Mouse (Mus musculus): ENCODE data around the gene Spint2. TPM values are rescaled to one million over a fixed set of nuclear protein-coding genes. Genes with fewer than 3 reads are reported as not detected.

The Spint2 gene
- total and polyA plus RNA-seq, 2 experiments from 2014 or later = 46.6 to 81.6 TPM

DNA sequence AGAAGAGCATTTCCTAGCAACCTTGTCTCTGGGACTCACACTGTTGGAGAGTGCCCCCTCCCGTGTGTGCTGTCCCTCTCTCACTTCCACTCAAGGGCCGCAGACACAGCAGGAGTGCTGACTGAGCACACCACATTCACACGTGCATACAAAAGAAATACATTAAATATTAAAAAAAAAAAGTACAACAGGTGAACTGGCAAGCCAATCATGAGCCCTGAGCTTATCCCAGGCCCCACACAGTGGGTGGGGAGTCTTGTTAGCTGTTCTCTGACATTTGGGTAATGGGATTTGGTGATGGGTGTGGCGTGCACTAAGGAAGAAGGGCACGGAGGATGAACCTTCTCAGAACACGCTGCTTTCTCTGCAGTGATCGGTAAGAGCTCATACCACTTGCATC is 20.9 kb upstream of the Spint2 start:
- ATAC-seq (ENCODE audit: insufficient read depth, low read depth) = no peak
- TF ChIP-seq EP300 (IDR thresholded peaks at IDR 0.05; ENCODE audit: low read depth) (no peak), CTCF (IDR thresholded peaks at IDR 0.05; ENCODE audit: low read depth) (no peak)
- Histone ChIP-seq H3K27ac (ENCODE audit: low read depth) (no peak overlapping the region), H3K4me3 (ENCODE audit: low read depth, low read length) (no peak overlapping the region), H3K27me3 (ENCODE audit: control insufficient read depth, insufficient read depth, low read length) (peaks cover 62% of the 10 kb centered on the region), H3K4me2 (ENCODE audit: low read depth, low read length) (no peak overlapping the region), H3K36me3 (replicated peaks; ENCODE audit: control insufficient read depth, insufficient read depth, low read length) (no peaks in the 10 kb centered on the region), H3K9ac (replicated peaks; ENCODE audit: low read depth, low read length) (no peak overlapping the region), H3K4me1 (ENCODE audit: control insufficient read depth, insufficient read depth) (peaks cover 12% of the 10 kb centered on the region), H3K9me3 (replicated peaks; ENCODE audit: control insufficient read depth, low read length) (no peaks in the 10 kb centered on the region)
- 58% methylated on average over 7 of the region's 7 CpGs for WGBS
- no peak for DNase-seq (ENCODE audit: low spot score)

DNA sequence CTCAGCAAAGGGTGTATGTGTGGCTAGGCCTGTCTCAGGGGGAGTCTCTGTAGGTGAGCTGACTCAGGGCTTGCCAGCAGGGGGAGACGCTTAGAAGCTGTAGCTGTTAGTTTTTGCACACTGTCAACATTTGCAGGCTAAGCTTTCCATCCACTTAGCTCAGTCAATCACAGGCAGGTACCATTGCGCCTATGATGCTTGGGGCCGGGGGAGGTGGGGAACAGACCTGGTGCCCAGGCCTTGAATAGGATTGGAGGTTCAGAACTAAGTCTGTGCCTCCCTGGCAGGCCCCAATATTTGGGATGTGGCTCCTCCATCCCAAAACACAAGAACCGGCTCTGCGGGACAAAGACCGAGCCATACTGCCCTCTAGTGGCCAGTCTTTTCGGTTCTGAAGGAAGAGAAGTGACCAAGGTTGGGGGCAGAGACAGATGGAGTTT is 19.4 kb upstream of the Spint2 start:
- 0 out of 2 replicates have a peak, but pooled peaks have one; percentile 11 for ATAC-seq (ENCODE audit: insufficient read depth, low read depth)
- no peak overlapping the region for H3K27ac ChIP-seq (ENCODE audit: low read depth)
- WGBS = 2% methylated on average over 7 of the region's 7 CpGs
- DNase-seq (ENCODE audit: low spot score) = peak; percentile 57
- peaks cover 6% of the 10 kb centered on the region for H3K4me1 ChIP-seq (ENCODE audit: control insufficient read depth, insufficient read depth)
- H3K9me3 ChIP-seq (replicated peaks; ENCODE audit: control insufficient read depth, low read length) = no peaks in the 10 kb centered on the region
- peaks cover 52% of the 10 kb centered on the region for H3K27me3 ChIP-seq (ENCODE audit: control insufficient read depth, insufficient read depth, low read length)
- TF ChIP-seq EP300 (IDR thresholded peaks at IDR 0.05; ENCODE audit: low read depth) (no peak), CTCF (IDR thresholded peaks at IDR 0.05; ENCODE audit: low read depth) (peak; percentile 74)
- no peak overlapping the region for H3K4me2 ChIP-seq (ENCODE audit: low read depth, low read length)
- no peak overlapping the region for H3K4me3 ChIP-seq (ENCODE audit: low read depth, low read length)
- H3K36me3 ChIP-seq (replicated peaks; ENCODE audit: control insufficient read depth, insufficient read depth, low read length) = no peaks in the 10 kb centered on the region
- no peak overlapping the region for H3K9ac ChIP-seq (replicated peaks; ENCODE audit: low read depth, low read length)

DNA sequence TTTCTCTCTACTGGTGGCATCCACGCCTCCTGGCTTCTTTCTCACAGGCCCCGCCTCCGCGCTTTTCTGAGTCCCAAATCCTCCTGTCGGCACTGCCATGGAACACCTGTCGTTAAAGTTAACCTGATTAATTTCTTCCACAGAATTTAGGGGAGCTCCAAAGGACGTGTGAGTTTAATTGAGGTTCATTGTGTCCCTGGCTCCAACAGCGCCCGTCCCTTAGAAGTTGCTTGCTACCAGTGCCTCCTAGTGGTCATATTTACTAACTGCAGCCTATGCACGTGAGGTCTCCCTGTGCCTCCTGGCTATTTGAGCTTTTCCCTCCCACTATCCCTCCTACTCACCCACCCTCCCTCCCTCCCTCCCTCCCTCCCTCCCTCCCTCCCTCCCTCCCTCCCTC is 15.3 kb upstream of the Spint2 start:
- H3K4me1 ChIP-seq (ENCODE audit: control insufficient read depth, insufficient read depth) = peaks cover 9% of the 10 kb centered on the region; the same call in 1 of the 2 replicates
- no peak overlapping the region for H3K27ac ChIP-seq (ENCODE audit: low read depth)
- ATAC-seq (ENCODE audit: insufficient read depth, low read depth) = peak; percentile 33; the same call in 1 of the 2 replicates
- H3K9me3 ChIP-seq (replicated peaks; ENCODE audit: control insufficient read depth, low read length) = no peaks in the 10 kb centered on the region
- 12% methylated on average over 10 of the region's 10 CpGs for WGBS
- H3K27me3 ChIP-seq (ENCODE audit: control insufficient read depth, insufficient read depth, low read length) = peaks cover 14% of the 10 kb centered on the region; the same call in 1 of the 2 replicates
- H3K4me2 ChIP-seq (ENCODE audit: low read depth, low read length) = no peak overlapping the region
- H3K9ac ChIP-seq (replicated peaks; ENCODE audit: low read depth, low read length) = no peak overlapping the region
- TF ChIP-seq CTCF (IDR thresholded peaks at IDR 0.05; ENCODE audit: low read depth) (peak; percentile 89), EP300 (IDR thresholded peaks at IDR 0.05; ENCODE audit: low read depth) (no peak)
- DNase-seq (ENCODE audit: low spot score) = peak; percentile 69
- no peak overlapping the region for H3K4me3 ChIP-seq (ENCODE audit: low read depth, low read length)
- H3K36me3 ChIP-seq (replicated peaks; ENCODE audit: control insufficient read depth, insufficient read depth, low read length) = no peaks in the 10 kb centered on the region

- DNase-seq (ENCODE audit: low spot score) (no peak), ATAC-seq (ENCODE audit: insufficient read depth, low read depth) (no peak)
- H3K4me2 ChIP-seq (ENCODE audit: low read depth, low read length) = no peak overlapping the region
- TF ChIP-seq CTCF (IDR thresholded peaks at IDR 0.05; ENCODE audit: low read depth) (no peak), EP300 (IDR thresholded peaks at IDR 0.05; ENCODE audit: low read depth) (no peak)
- no peaks in the 10 kb centered on the region for H3K9me3 ChIP-seq (replicated peaks; ENCODE audit: control insufficient read depth, low read length)
- no peaks in the 10 kb centered on the region for H3K36me3 ChIP-seq (replicated peaks; ENCODE audit: control insufficient read depth, insufficient read depth, low read length)
- H3K9ac ChIP-seq (replicated peaks; ENCODE audit: low read depth, low read length) = no peak overlapping the region
- WGBS = 70% methylated on average over 24 of the region's 24 CpGs
- H3K4me3 ChIP-seq (ENCODE audit: low read depth, low read length) = no peak overlapping the region
- H3K4me1 ChIP-seq (ENCODE audit: control insufficient read depth, insufficient read depth) = peaks cover 9% of the 10 kb centered on the region; the same call in 1 of the 2 replicates
- H3K27me3 ChIP-seq (ENCODE audit: control insufficient read depth, insufficient read depth, low read length) = peaks cover 10% of the 10 kb centered on the region; the same call in 1 of the 2 replicates
- no peak overlapping the region for H3K27ac ChIP-seq (ENCODE audit: low read depth)
Observed at GRCm38 (mm10) chr7:29295861-29296647, 14.3 kb upstream of the Spint2 start.

GRCm38 (mm10) chr7:29294111-29294761 is 12.5 kb upstream of the Spint2 start:
- Histone ChIP-seq H3K36me3 (replicated peaks; ENCODE audit: control insufficient read depth, insufficient read depth, low read length) (no peaks in the 10 kb centered on the region), H3K9me3 (replicated peaks; ENCODE audit: control insufficient read depth, low read length) (no peaks in the 10 kb centered on the region), H3K4me3 (ENCODE audit: low read depth, low read length) (no peak overlapping the region), H3K27me3 (ENCODE audit: control insufficient read depth, insufficient read depth, low read length) (peaks cover 10% of the 10 kb centered on the region; the same call in 1 of the 2 replicates), H3K4me1 (ENCODE audit: control insufficient read depth, insufficient read depth) (peaks cover 9% of the 10 kb centered on the region; the same call in 1 of the 2 replicates), H3K4me2 (ENCODE audit: low read depth, low read length) (no peak overlapping the region), H3K9ac (replicated peaks; ENCODE audit: low read depth, low read length) (no peak overlapping the region), H3K27ac (ENCODE audit: low read depth) (no peak overlapping the region)
- 79% methylated on average over 13 of the region's 13 CpGs for WGBS
- TF ChIP-seq EP300 (IDR thresholded peaks at IDR 0.05; ENCODE audit: low read depth) = no peak
- TF ChIP-seq CTCF (IDR thresholded peaks at IDR 0.05; ENCODE audit: low read depth) = no peak
- DNase-seq (ENCODE audit: low spot score) = no peak
- ATAC-seq (ENCODE audit: insufficient read depth, low read depth) = no peak
